Mouse (Mus musculus) Muller cell, postnatal 12 days (primary cell): Measurements from ENCODE around the gene Ints7.

Source experiments
- DNase-seq: peaks from one replicate; pipeline ENCODE4 v3.0.0-alpha.2; 2015; ENCODE audit errors: inconsistent ontology term

Gene Ints7

DNA sequence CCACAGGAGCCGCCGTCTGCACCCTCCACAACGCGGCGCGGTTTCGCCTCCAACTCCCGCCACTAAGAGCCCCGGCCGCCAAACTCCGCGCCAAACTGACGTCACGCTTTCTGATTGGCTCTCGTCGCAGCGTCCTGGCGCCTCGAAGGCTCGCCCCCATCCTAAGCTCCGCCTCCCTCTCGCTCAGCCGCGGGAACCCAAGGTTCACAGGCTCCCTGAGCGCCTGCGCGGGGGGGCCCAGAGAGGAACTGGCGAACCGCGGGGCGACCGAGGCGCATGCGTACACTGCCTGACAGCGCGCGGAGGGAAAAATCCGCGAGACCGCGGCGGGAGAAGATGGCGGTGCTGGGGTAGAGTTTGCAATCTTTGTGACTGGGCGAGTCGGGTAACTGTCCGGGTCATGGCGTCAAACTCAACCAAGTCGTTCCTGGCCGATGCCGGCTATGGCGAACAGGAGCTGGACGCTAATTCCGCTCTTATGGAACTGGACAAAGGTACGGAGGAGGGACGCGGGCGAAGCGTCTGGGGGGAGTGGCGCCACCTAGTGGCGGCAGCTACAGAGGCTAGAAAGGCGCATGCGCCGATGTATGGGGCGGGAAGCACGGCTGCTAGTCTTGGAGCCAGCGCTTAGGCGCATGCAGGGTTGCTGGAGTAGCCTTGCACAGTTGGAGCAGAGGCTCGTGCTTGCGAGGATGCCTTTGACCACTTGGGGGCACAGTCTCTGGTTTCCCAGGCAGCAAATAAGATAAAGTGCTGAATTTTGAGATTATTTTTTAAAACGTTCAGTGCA, at the start of gene Ints7, which contains the start of gene Dtl:
Gene Ints7, plus strand, starts transcription at position 179 of the 790 bp plus-strand sequence.
Gene Dtl, minus strand, starts transcription at position 87 of the 790 bp plus-strand sequence.
- peak; percentile 100 for DNase-seq

GRCm38 (mm10) chr1:191527089-191527488, 48.3 kb upstream of the Ints7 start:
- DNase-seq = peak; percentile 68

DNA sequence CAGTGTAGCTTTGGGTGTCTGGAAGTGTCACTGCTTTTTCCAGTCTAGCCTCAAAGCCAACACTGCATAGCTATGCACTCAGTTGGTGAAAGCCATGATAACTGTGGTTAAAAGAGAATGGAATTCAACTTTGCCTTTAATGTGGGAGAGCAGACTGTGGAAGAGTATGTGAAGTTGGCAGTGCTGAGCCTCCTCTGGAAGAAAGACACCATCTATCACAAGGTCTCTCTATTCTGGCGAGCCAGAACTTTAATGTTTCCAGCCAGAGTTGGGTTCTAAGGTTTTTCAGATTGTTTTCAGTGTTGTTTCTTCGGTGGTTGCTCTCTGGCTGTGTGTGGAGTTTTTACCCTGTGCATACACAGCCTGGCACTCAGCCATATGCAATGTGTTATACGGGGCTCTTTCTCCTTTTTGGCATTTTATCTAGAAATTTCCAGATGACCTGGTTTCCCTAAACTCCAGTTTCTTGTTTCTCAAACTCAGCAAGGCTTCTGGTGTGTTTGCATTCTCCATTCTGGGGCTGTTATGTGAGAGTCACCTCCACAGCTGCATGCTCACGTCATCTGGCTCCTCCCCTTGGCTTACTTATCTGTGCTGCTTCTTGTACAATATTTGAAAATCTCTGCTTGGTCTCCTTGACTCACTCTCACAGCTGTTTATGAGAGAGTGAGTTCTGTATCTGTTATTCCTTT, 47.4 kb upstream of the Ints7 start:
- peak; percentile 95 for DNase-seq

- peak; percentile 75 for DNase-seq
Measured at GRCm38 (mm10) chr1:191529406-191529805, 46.0 kb upstream of the Ints7 start.

DNA sequence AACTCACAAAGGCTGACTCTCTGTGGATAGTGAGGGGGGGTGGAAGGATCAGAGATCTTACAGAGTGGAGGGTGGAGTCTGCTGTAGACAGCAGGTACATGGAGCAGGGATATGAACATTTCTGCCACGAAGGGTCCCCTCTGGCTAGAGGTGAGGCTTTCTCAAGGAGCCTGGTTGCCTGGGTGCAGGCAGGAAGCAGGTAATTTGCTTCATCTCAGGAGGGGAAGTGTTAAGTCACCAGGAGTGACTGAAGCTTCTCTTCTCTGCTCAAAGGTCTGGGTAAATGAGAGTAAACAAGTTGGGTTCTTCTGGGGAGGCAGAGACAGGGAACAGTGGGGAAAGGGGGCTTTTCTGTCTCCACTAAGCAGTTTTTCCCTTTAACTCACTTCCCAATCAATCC, 44.4 kb upstream of the Ints7 start:
- DNase-seq = no peak

DNA sequence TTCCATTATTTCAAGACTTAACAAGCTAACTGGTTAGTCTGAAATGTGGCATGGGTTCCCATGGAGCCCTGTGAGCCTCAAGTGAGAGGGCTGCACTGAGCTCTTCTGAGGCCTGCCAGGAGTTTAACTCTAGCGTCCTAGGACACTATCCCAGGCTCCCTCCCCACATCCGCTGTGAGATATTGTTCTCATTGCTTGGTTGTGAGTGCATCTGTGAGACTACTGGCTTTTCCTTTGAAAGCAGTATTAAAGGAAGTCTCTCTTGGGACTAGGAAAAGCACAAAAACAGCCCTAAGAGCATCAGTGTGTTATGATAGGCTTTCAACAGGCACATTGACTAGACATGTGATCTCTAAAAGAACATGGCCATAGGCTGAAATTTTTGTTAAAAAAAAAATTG, 40.5 kb upstream of the Ints7 start:
- DNase-seq = no peak

DNA sequence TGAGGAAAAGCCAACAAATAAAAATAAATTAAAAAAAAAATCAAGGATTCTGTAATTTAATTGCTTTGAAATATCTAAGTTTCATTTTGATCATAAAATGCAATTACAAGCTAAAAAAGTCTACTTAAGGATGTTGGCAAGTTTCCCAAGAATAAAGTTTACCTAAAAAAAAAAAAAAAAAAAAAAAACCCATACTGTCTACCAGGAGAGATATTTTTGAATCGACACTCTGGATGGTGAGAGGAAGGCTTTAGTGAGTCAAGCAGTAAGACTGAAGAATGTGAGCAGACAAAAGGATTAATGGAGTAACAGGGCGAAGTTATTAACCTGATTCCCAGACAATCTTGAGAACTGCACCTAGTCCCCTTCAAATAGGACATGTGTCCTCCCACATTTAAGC, 35.1 kb upstream of the Ints7 start:
- DNase-seq = no peak

DNA sequence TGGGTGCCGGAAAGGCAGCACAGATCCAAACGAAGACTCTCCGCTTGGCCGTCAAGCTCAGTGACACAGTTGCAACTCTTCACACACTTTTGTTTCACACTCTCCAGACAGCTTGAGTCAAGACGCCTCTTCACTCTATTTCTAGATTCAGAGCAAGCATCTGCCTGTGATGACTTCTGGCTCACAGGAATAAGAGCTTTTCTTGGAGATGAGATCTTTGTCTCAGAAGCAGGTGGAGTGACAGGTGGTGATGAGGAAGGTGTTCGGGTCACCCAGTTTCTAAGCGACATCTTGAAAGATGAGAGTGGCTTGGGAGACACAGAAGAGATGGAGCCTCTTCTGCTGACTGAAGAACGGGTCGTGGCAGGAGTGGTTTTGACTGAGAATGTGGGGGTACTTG, 34.4 kb upstream of the Ints7 start:
- DNase-seq = no peak

DNA sequence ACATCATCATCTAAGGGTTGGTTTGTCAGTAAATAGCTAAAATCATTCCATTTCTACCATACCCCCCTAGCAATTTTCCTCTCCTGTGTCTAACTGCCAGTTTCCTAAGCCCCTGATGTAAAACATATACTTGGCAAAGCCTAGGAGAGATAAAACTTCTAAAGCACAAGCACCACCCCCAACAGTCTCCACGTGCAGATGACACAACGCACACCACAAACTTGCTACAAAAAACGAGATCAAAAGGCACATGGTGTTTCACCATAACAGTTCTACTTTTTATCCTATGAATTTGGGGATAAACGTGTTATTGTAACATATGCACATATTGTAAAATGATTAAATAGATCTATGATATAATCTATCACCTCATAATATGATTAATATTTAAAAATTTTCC, 33.8 kb upstream of the Ints7 start:
- no peak for DNase-seq

DNA sequence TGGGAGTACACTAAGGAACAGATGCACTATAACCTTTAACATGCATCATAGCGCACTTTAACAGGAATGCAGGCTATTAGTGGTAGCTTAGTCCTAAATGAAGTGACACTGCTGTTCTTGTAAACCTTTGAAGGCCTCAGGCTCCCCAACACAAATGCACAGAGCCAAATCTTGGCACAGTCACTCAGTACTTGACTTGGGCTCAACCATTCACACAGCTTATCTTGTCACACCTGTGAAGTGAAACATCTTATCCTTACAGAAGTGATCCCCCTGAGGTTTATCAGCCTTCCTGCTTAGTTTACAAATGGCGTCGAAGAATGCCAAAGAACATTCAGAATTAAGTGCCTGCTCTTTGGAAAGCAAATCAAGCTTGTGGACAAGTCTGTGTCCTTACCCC, 31.7 kb upstream of the Ints7 start:
- DNase-seq = no peak

DNA sequence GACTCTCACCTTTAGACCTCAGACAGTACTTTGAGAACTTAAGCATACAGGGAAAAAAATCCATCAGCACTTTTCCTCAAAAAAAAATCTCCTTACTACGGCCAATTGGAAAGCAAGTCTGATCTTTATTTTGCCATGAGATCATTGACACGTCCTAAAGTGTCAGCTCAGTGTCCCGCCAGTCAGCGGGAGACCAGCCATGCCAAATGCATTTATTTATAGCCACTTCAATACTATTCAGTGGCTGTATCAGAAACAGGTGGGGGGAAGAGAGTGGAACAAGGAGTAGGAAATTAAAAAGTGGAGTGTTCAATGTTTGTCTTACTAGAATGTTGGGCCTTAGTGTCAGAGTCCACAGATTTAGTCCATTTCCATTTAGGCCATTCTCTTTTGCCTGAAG, 24.6 kb upstream of the Ints7 start:
- DNase-seq = no peak

DNA sequence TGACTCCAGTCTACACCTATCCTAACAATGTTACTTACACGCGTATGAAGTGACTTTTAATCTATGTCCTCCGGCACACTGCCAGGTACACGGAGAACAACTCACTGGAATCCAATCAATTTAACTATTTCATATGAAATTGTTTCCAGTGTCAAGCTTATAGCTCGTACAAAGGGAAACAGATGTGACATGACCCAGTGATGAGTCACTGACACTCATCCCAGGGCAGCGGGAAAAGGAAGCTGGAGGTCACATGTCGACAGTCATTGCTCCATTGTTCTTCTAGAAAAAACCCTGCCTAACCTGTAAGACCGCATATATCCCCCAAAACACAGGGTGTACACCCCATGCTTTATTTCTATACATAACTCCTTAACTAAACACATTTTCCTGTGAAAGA, 18.3 kb upstream of the Ints7 start:
- DNase-seq = no peak

- no peak for DNase-seq
Measured at GRCm38 (mm10) chr1:191559779-191560178, 15.7 kb upstream of the Ints7 start.

DNA sequence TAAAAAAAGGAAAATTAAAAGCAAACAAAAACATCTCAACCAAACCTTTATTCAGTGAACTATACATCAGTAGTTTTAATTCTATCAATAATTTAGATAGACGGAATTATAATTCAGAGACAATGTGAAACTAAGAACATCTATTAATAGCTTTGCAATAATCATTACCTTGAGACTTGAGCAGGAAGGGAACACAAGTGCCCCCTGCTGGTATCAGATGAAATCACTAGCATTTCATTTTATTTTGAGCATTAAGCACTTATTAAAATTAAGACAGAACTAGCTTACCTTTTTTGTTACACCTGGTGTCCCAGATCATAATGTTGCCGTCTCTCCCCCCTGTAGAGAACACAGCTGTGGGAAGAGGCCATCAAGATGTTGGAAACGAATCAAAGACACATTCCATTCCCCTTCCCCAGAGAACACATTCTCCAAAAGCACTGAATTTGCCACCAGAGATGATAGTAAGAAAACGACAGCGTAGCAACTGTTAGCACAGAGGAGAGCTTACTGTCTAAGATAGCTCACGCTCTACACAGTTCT, 12.5 kb upstream of the Ints7 start:
- DNase-seq = peak; percentile 23

DNA sequence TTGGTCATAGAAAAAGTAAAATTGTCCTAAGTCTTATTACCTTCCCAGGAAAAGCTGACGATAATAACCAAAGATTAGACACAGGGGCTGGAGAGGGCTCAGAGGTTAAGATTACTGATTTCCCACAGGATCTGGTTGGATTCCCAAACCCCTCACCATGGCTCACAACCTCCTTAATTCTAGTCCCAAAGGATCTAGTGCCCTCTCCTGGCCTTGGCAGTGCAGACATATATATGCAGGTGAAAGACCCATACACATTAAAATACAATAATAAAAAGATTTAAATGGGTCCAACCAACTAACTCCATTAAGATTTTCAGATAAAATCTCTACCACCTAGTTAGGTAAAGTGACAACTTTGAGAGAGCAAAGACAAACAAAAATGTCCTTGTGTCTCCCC, 7.6 kb upstream of the Ints7 start:
- DNase-seq = no peak

GRCm38 (mm10) chr1:191569625-191570024, 5.8 kb upstream of the Ints7 start:
- DNase-seq = no peak

- no peak for DNase-seq
Measured at GRCm38 (mm10) chr1:191570415-191570814, 5.0 kb upstream of the Ints7 start.

DNA sequence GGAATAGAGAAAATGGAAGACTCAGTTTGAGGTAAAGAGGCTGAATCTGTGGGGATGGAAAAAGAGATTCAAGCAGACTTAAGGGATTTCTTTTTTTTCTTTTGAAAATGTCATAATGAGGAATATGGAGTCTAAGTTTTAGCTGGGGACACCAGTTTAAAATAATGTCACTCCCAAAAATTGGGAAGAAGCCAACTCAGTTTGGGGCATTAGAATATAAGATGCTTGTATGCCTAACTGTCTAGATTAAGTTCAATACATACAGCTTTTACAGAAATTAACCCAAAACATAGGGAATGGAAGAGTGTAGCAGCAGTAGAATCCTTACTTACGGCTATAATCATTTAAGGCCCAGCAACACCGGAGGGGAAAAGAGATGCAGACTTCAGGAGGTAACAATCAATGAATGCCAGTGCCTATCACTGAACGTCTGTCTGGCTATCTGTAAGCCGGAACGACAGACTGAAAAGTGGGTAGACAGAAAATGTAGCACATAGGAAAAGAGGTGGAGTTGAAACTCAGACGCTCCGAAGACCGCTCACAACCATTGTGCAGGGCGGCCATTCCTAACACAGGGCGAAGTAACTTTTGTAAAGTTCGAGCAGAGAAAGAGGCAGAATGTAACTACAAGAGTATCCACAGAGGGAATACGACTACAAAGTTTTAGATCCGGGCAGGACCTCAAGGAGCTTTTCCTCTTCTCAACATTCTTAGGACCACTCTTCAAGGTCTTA, 1.4 kb upstream of the Ints7 start:
- DNase-seq = peak; percentile 39

DNA sequence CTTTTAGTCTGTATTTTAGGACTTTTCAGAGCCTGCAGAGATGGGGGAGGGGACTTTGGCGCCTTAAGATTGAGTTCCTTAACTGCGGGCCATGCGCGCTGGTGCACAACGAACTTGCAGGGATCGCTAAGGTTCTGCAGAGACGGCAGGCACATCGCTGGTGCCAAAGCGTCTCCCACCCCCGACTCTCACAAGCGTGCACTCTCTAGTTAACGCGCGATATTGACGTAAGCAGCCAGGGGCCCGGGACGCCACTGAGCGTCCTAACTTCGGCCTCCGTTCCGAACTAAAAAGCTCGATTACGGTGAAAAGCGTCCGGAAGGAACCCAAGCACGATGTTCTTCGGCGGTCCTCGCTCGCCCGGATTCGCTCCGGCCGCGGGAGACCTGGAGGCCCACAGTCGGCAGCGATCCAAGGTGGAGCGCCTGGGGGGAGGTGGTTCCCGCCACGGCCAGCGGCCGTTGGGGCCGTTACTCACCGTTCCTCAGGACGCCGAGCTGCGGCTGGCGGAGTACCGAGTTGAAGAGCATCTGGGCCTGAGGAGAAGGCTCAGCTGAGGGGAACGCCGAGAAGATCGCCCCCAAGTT, 472 bp upstream of the Ints7 start:
- peak; percentile 84 for DNase-seq

DNA sequence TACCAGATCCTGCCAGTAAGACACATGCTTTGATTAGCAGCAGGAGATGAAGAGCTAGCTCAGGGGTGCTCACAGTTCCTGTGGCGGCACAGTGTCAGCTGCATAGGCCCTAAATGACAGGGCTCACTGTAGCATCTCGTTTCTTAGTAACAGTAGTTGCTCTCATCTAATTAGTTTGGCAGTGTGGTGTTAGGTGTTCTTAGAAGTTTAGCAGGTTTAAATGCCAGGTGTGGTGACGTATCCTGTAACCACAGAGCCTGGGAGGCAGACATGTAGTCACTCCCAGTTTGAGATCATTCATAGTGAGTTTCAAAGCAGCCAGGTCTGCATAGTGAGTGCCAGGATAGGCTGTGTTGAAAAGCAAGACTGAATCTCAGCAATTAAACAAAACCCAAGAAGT, 4.1 kb downstream of the Ints7 start:
- DNase-seq = no peak

DNA sequence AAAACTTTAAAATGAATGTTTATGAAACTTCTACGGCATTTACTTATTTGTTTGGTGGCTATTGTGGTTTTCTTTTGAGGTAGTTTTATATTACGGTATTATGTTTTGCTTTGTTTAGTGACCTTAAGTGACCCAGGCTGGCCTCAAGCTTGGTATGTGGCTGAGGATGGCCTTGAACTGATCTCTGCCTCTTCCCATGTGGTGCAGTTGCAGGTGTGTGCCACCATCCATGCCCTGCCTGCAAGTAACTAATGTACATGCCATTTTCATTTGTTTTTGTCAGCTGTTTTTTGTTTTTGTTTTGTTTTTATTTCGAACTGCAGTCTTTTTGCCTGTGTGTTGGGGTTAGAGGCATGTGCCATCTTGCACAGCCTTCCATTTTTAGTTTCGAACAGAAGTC, 6.2 kb downstream of the Ints7 start:
- no peak for DNase-seq

GRCm38 (mm10) chr1:191583836-191584235, 8.4 kb downstream of the Ints7 start:
- DNase-seq = no peak
